Mouse (Mus musculus): ENCODE data around the gene Zbtb8os.
"Not testable (repeated sequence)": the region's sequence is repeated elsewhere in the genome, so short reads cannot be mapped to it uniquely, and the experiment has no call there.

Gene Zbtb8os

DNA sequence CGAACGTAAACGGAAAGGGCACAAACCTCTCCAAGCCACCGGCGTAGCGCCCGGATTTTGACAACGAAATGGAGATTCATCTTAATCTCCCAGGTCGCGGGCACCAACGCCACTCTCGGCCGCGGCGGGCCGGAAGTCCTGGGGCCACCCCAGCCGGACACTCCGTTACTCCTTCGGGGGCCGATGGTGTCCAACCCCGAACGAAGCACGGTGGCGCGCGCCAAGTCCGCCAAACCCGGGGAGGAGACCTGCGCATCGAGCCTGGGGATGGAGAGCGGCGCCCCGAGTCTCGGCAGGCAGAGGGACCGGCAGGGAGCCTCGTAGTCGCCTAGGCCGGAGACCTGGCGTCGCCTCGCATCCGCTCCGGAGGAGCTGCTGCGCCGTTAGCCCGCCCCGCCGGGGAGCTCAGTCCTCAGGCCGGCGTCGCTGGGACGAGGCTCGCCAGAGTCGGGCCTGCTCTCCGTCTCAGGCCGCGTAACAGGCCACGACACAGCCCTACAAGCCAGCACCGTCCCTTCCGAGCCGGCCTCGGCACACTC, 749 bp upstream of the Zbtb8os start:
- no peak for DNase-seq

DNA sequence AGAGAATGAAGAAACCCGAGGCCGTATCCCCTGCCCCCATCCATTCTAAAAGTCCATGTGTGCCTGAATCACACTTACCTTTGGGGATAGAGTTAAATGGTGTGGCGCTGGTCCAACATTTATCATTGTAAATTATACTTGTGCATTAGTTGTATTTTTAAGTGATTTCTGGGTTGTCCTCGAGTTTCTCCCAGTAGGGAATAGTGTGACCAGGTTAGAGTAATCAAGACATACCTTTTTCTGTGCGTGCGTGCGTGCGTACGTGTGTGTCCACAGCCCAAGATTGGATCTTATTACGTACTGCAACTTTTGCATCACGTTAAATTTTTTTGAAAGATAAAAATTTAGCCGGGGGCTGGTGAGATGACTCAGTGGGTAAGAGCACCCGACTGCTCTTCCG, 796 bp downstream of the Zbtb8os start:
- no peak for DNase-seq

DNA sequence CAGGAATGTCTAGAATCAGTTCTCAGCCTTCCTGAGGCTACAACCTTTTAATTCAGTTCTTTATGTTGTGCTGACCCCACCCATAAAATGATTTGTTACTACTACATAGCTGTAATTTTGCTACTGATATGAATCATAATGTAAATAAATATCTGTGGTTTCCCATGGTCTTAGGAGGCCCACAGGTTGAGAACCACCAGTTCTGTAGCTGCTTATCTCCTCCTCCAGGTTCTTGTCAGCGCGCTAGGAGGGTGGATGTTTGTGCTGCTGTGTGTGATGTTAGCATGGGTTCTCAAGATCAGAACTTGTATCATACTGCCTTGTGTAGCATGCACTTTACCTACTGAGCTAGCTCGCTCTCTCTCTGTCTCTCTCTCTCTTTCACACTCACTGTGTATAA, 4.2 kb downstream of the Zbtb8os start:
- no peak for DNase-seq

DNA sequence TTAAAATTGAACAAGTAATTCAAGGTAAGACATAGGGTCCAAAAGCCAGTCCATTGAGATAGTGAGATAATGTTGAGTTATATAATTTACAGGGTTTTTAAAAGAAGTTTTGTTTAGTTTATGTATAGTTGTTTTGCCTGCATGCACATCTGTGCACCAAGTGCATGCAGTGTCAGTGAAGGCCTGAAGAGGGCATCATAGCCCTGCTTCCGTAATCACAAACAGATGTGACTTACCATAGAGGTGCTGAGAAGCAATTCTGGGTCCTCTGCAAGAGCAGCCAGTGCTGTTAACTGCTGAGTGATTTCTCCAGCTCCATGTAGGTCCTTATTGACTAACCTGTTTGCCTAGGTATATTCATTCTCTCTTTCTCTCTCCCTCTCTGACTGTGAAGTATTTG, 6.4 kb downstream of the Zbtb8os start:
- DNase-seq: peak; percentile 24 to 27

DNA sequence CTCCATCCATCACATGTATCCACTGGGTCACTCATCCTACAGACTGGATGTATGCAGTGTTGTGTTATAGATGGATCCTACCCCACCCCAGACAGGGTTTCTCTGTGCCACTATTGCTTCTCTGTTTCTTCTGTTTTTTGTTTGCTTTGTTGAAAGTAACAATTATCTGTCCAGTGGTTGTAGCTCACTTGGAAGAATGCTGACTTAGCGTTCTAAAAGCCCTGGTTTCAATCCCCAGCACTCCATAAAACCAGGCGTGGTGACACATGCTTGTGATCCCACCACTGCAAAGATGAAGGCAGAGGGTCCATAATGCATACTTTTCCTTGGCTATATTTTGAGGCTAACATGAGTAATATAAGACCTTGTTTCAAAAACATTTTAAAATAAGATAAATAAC, 7.2 kb downstream of the Zbtb8os start:
- DNase-seq: no peak

DNA sequence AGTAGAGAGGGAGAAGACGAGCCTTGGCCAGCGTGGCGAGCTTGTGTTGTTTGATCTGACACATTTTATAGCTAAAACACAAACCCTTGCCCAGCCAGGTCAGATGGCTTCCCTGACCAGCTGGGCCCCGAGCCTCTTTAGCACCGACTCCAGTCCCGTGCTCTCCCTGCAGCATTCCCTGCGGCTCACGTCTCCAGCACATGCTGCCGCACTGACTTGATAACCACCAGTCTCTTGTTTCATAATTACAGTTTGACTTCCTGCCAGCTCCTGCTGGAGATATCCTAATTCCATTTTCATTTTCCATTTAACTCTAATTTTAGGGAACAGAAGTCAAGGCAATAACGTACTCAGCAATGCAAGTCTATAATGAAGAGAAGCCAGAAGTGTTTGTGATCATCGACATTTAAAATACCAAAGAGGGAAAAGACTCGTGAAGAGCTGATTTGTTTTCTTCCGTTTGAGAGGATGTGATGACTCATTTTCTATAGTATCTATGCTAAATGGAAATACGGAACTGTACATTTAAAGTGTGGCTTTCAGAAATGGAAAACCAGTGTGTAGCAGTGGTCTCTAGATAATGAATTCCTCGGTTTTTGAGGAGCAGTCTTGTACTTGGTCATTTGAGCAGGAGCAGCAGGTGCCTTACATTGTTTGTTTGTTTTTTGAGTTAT, 11.1 kb downstream of the Zbtb8os start:
- DNase-seq: no peak

DNA sequence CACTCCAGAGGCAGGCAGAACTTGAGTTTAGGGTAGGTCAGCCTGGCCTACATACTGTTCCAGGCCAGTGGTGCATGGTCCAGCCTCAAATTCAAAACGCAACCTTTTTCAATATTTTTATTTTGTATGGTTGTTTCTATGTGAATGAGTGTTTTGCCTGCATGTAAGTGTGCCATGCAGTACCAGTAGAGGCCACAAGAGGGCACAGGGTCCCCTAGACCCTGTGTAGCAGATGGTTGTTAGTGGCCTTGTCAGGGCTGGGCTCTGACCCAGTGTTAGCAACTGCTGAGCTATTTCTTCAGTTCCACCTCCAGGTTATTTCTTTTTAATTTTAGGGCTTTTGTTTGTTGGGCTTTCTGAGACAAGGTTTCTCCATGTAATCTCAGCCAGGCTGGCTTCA, 15.1 kb downstream of the Zbtb8os start:
- peak; percentile 84 to 85 for DNase-seq

DNA sequence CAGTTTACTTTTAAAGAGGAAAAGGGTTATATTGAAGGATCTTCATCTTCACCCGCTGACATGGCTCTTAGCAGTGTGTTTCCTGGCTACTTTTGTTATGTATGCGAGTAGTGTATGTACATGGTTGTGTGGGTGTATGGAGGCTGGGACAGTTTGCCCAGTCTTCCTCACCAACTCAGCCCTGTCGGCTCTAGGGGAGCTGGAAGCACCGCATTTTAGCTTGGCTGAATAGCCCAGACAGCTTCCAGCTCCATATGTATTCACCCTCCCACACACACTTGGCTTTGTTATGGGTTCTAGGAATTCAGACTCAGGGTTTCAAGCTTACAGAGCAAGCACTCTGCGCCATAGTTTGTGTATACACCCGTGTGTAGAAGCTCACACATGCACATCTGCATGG, 15.6 kb downstream of the Zbtb8os start:
- DNase-seq: peak in 1 of 2 experiments; percentile 13

DNA sequence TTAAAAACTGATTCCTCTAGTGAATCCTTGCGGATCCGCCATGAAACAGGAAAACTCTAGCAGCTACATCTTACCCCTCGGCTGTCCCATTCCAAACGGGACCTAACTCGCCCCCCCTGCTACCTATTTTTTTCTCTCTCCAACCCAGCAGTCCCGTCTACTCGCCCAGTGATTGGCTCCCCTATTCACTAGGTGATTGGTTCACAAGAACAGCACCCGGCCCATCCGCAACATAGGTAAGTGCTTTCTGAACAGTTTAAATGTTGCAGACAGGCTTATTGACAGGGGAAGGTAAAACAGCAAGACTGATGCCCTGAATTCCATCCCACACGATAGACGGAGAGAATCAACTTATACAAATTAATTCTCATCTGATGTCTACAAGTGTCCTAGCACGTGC, 17.7 kb downstream of the Zbtb8os start:
- DNase-seq: no peak

DNA sequence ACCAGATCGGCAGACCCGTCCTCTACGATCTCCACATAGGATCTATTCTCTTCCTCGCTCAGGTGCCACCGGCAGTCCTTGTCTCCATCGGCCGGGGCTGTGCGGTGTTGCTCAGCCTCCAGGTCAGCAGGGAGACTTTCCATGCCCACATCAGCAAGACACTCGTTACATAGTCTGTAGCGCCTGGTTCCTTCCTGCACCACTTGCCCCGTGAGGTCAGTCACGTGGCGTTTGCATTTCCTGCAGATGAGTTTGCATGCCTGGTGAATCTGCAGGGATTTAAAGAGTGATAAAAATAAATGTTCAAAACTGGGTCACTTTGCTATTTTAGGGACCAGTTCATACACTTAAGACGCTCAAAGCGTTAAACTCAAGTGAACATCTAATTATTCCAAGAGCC, 18.7 kb downstream of the Zbtb8os start:
- peak; percentile 68 to 70 for DNase-seq

DNA sequence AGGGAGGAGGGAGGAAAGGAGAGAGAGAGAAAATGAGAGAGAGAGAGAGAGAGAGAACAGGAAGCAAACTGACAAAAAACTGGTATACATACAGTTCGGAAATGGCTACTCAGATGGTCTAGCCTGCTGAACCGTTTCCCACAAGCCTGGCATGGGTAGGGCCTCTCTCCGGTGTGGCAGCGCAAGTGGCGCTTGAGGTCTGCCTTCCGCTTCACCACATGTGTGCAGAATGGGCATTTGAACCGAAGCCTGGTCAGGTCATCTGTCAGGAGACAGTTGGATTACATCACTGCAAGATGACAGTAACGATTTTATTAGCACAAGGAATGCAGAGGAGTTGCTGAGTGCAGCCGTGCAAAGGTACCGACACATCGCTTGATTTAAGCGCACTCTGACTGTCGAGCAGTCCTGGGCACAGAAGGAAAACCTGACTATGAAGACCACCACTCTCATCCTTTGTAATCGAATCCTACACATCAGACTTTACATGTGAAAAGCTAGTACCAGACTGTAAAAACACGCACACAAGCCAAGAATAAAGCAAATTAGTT, 22.2 kb downstream of the Zbtb8os start:
- no peak for DNase-seq

DNA sequence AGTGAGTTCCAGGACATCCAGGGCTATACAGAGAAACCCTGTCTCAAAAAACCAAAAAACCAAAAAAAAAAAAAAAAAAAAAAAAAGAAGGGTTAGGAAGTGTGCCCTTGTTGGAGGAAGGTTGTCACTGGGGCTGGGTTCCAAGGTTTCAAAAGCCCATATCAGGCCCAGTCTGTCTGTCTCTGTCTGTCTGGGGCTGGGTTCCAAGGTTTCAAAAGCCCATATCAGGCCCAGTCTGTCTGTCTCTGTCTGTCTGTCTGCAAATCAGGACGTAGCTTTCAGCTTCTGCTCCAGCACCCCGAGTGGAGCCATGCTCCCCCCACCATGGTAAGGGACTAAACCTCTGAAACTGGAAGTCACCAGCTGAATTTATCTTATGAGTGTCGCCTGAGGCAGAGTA, 26.7 kb downstream of the Zbtb8os start:
- not testable (repeated sequence) for DNase-seq

DNA sequence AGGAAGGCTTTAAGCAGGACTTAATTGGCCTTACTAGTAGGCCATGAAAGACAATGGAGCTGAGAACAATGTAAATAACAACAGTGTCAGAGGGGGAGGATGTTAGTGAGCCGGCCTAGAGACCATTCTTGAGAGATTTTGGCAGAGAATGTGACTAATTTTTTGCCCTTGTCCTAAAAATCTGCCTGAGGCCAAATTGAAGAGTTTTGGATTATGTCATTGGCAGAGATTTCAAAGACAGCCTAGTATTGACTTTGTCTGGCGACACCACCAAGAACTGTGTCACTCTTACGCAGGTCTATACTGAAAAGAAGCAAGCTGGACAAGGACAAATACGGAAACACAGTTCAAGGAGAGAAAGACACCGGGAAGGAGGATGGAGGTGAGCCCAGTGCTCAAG, 27.3 kb downstream of the Zbtb8os start:
- DNase-seq: no peak

DNA sequence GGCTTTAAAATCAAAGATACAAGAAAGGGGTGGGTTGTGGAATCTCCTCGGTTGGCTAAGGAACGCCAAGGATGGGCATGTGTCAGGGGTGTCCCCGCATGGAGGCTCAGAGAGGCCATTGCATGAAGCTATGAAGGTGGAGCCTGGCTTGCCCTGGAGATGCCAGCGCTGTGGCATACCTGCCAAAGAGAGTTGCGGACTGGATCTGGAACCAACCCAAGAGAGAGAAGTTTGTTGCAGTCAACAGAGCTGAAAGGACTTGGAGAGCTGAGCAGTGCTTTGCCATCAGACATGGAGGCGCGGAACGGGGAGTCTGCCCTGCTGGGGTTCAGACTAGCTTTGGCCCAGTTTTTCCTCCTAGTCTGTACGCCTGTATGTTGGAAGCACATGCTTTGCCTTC, 28.0 kb downstream of the Zbtb8os start:
- DNase-seq: no peak

DNA sequence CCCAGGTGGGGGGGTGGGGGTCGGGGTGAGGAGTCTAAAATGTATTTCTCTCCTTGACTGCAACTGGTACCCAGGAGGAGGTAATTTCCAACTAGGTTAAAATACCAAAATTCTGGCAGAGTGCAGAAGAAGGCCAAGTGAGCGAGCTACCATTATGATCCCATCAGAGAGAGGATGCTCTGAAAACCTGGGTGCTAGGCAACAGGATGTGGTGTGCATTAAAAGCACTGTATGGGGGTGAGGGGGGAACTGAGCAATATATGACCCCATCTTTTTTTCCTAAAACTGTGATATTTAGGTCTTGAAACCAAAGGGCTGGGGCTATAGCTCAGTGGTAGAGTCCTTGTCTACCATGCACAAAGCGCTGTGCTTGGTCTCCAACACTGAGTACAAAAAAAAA, 28.9 kb downstream of the Zbtb8os start:
- DNase-seq: no peak

DNA sequence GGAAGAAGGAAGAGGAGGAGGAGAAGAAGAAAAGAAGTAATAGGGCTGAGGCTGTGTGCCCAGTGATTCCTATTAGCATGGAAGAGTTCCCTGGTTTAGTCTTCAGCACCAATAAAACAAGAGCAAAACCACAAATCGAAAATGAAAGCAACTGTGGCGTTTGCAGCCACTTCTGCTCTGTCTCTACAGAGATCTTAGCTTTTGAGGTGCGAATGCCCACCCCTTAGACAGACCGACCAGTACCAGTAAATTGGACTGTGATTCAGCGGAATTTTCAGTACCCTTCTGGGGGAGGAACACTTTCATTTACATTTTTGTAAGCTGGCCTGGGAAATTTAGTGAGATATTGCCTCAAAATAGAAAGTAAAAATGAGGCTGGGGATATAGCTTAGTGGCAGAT, 29.7 kb downstream of the Zbtb8os start:
- DNase-seq: peak; percentile 52 to 53

DNA sequence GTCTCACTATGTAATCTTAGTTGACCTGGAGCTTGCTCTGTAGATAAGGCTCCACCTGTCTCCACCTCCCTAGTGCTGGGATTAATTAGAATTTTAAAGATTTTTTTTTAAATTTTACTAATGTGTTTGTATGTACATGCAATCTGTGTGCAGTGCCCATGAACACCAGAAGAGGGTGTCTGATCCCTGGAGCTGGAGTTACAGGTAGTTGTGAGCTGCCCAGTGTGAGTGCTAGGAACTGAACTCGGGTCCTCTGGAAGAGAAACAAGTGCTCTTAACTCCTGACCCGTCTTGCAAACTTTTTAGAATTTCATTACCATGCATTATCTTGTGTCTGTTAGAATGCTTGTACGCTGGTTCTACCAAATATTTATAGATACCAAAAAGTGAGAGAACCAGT, 35.9 kb downstream of the Zbtb8os start:
- DNase-seq: no peak

DNA sequence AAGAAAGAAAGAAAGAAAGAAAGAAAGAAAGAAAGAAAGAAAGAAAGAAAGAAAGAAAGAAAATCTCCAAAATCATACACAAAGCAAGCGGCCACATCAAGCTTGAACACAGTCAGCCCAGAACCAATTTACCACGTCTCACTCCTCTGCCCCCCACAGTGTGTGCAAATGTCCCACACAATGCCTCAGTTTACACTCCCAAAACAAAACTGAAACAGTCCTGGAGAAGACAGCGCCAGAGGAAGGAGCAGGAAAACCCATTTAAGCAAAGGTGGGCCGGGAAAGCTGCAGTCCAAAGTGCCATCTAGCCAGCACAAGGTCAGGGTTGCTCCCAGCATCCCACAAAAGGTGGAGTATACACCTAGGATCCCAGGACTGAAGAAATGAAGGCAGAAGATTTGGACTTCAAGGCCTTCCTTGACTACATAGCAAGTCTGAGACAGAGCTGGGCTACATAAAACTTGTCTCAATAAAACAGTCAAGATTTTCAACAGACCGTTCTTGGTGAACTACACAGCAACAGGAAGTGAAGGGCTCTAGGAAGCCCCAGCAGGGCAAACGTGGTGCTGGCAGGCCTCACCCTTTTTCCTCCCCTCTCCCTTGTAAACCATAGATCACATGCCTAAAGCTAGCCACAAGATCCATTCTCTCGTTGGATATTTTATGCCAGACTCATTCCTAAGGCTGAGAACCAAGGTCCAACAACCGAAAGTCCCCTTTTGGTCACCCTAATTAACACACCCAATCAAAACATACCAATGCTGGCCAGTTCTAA, 37.9 kb downstream of the Zbtb8os start:
- peak in 1 of 2 experiments; percentile 20 for DNase-seq

DNA sequence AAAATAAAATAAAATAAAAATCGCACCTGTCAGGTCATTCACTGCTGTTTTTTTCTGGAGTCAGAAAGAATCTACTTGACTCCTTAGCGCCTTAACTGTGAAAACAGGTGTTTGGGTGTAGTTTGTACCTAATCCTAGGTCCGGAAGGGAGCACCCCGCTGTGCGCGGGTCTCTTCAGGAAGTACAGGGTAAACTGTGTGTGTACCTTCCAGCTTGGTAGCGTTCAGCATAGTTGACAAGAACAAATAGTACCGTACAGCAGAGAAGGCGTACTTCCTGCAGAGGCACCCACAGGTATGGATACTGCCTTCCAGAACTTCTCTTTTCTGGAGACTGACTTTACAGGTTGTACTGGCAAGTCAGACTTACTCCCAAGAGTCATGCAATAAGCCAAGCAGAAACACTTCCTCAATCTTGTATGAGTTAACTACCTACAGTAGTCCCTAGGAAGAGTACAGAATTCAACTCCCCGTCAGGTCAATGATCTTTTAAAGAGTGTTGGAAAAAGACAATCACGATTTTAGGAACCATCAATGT, 38.8 kb downstream of the Zbtb8os start:
- DNase-seq: peak; percentile 20 to 25

DNA sequence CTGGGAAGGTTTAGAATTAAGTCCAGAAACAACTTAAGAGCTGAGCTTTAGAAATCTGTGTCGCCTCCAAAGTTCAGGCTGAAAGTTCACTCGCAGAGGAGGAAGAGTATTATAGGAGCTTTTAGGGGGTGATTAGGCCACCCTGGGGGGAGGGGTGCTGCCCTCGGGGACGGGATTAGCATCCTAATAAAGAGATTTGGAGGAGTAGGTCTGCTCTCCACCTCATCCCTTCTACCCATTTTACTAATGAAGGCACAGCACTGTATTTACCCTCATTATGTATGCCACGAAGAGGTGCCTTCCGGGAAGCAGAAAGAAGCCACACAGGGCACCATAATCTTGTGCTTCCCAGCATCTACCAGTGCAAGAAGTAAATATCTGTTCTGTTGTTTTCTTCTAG, 39.5 kb downstream of the Zbtb8os start:
- no peak for DNase-seq

DNA sequence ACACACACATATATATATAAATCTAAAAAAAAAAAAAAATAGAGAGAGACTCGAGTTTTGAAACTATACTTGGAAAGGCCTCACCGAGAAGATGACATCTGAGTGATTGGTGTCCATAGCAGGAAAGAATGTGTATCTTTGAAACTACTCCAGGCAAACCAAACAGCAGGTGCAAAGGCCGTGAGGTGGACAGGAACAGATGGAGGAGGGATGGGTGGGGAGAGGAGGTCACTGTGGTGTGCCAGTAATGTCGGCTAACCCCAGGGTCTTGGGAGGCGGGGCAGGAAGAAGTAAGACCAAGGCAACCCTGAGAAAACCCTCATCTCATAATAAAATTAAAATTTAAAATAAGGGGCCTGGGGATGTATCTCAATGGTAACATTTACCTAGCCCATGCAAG, 40.3 kb downstream of the Zbtb8os start:
- no peak for DNase-seq

DNA sequence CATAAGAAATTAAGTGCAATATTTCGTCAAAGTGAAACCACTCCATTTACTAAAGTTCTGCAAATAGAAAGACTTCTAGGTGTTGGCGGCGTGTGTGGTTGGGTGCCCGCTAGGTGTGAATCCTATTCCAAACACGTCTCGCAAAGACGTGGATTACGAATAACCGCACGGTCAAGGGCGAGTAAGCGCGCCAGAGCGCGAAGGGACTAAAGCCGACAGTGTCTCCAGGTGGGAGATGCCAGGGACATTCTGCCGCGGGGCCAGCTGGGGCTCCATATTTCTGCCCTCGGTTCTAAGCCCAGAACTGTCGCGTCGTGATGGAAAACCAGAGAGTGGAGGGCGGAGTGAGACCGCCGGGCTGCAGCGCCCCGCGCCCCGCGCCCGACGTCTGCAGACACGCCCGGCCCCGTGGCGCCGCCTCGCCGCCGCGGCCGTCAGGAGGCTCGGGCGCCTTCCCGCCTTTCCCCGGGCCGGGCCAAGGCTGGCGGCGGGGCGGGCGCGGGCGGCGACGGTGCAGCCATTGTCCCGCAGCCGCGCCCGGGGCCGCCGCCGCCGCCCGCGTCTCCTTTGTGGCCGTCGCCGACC, 41.6 kb downstream of the Zbtb8os start:
- DNase-seq: peak; percentile 58 to 64

Measured in B cell, adult 2 months (primary cell).